Mouse (Mus musculus) adrenal gland, adult (tissue): ENCODE measurements at regions not wholly inside any gene's neighbourhood (a gene's known extent, or its start where the extent isn't known, plus 50 kb on each side); places are given as distances from the start of the nearest gene placed in this dataset.

Experiments
- DNase-seq, 2 experiments: peaks; one replicate each; pipeline ENCODE4 v3.0.0; 2022 to 2023; ENCODE audit warnings: low spot score in 1 of 2; ENCODE audit not compliant: inconsistent age in 2 of 2

DNA sequence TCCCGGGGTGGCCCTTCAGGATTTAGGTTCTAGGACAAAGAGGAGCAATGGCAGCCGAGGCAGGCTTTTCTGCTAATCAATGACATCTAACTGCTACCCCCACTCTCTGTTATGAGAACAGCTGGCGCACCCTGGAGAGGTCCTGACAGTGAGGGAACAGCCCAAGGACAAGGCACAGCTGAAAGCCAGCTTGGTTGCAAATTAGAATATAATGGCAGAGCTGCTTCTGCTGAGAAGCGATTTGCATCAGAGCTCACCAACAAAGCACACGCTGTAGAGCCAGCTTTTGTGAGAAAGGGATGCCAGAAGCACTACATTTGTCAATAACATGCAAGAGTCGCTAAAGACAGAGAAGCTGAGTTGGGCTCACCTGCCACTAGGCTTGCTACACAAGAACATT lies 159.5 kb upstream of the Rgmb start:
- no peak for DNase-seq

DNA sequence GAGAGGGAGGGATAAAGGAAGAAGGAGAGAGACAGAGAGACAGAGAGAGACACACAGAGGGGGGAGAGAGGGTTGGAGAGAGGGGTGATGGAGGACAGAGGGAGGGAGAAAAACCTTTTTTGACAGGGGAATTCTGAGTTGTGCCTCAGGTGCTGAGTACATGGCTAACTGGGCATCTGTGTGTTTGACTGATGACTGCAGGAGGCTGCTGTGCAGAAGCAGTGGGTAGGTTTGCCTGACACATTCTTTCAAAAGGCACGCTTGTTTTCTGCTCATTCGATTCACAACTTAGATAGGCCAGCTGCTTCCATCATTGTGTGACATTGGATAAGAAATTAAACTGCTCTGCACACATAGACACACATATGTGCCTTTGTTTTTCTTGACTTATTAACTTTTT lies 150.7 kb upstream of the Rgmb start:
- no peak for DNase-seq

DNA sequence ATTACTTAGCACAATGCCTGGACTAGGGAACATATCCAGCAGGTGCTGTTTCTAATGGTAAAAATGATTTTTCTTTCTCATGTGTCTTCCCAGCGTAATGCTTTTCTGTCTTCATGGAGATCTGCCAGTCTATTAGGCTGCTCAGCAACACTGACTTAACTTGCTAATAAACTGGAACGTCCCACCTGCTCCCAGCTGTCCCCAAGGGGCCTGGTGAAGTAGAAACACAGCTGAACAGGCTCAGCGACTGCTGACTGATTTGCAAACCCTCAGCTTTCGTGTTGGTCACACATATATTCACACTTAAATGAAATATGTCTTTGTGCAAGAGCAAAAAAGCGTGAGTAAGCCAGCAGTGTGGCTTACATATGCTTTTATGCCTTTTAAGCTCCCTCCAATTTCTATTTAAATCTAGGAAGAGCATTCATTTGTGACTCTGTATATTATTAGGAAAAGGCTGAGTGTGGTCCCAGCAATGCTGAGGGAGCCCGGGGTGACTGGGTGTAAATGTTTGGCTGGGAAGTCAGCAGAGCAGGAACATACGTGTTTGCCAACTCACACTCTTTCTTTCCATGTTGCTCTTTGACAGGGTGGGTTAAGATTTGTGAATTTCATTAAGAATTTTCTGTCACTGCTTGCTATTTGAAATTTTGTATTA lies 146.7 kb upstream of the Rgmb start:
- no peak for DNase-seq

DNA sequence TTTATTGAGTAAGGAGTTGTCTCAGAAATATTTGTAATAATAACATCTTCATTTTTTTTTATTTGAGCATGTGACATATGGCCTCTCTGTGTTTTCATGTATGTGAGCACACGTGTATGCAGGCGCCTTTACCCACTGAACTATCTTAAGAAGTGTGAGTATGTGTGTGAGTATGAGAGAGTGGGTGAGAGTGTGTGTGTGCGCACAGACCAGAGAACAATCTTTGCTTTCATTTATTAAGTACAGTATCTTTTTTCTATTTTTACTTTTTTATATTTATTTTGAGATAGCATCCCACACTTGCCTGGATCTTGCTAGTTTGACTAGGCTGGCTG lies 140.5 kb upstream of the Rgmb start:
- DNase-seq, result no peak

DNA sequence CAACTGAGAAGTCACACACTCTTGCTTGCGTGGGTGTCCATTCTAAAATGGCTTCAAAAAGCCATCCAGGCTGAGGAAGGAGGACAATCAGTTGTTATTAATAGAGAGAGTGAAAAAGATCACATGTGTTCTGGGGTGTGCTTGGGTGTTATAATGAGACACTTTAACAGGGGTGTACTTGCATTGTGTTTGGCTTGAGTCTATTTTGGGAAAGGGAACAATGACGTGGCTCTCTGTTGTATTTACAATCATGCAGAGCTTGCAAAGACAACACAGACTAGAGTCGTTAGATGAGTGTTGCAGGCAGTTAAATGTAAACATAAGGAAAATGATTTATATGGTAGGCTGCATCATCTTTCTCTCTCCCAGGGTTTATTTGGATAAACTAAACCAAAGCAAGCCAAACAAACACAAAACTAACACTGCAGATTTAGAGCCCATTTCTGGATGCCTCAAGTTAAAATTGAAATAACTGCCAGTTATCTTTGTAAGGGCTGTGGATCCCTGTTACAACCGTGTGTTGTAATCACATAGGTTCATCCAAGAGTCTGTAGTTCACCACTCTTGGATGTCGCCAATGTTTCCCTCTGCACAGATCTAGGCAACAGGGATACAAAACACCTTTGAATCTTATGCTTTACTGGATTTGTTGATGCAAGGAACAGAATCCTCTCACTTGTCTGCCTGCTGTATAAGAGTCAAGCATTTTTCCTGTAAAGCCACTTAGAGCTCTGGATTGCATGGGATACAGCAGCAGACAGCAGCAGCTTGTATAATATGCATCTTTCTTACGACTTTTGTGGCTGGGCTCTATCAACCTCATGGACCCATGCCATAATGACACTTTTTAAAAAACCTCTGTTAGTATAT lies 139.9 kb upstream of the Rgmb start:
- no peak for DNase-seq

DNA sequence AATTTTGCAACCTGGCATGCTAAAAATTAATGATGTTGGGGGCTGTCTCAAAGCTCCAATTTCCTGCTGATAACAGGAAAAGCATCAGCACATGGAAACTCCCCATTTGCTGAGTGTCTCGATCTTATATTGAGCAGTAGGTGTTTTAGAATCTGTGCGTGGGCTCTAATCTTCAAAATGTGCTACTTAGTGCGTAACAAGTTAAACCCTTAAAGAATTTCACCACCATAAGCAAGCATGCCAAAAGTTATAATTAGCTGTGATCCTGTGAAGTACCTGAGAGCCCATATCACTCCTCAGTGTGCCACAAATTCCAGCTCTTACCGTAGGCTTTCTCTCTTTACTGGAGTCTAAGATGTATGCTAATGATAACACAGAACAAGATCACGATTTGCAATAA lies 137.5 kb upstream of the Rgmb start:
- DNase-seq, result no peak

DNA sequence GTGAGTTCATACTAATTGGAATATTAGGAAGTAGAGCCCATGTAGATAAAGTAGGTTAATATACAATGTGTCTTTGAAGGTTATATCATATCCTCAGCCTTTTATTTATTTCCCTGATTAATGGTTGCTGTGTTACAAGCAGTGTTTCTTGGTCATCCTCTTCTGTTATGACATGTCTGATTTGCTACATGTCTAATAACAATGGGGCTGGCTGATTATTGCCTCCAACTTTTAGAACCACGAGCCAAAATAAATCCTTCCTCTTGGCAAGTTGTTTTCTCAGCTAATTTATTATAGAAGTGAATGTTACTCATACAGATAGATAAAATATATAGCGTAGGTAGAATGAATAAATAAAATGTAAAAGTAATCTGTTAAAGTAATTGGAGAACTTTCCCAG lies 124.8 kb upstream of the Rgmb start:
- DNase-seq, result no peak

DNA sequence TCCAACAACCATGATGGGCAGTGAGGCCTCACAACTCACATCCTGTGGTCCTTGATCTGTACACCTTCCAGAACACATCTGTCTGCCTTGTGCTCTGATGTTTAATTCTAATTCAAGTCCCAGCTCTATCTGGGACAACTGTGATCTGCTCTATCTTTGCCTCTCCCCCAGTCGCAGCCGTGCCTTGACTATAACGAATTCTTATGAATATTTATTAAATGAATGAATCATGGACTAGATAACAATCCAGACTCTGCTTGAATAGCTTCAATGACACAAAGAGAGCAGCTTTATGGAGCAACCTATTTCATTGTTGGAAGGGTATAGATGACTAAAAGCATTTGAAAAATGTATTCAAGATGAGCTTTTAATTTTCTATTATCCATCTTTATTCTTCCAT lies 120.8 kb upstream of the Rgmb start:
- no peak for DNase-seq

DNA sequence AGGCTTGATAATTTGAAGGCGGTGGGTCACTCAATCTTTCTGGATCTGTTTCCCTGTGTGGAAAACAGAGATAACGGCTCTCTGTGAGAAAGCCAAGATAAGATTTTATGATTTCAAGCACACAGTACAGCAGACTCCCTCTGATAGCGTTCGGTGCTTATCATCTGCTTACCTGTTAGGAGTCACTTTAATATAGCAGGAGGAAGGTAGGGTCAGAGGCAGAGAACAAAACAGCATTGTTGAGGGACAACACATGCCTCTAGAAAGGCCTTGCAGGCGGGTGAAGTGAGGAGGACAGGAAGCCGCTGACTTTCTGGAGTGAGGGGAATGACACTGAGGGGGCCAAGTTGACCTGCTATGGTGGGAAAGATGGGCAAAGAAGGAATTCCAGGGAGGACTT lies 118.9 kb upstream of the Rgmb start:
- no peak for DNase-seq

DNA sequence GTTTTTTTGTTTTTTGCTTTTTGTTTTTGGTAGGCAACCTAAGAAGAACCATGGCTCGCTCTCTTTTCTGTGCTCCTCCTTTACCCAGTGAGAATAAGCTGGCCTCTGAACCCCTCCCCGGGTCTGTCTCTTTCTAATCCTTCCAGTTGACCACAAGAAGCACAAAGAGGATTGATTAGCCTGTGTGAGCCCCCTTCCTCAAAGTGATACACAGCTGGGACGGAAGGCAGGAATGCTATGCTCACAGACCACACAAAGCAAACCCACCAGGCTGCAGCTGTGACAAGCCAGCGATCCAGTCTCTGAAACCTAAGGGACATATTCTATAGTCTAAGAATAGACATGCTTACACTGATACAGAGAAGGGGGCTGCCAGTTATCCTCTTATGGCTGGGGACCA lies 111.5 kb upstream of the Rgmb start:
- no peak for DNase-seq

DNA sequence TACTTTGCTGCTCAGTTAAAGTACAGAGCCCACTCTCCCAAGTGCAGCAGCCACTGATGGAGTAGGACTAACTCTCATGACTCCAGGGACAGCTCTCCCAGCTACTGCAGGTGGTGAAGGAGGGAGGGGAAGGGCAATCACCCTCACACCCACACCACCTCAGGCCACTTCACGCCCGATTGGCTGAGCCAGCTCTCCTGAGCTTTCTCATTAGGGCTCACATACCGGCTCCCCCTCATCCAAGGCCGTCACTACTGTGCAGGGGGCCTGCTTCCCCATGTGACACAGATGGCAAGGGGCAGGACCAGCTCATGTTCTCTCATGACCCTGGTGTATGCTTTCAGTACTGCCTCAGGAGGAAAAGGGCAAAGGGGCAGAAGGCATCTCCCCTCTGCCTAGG lies 87.8 kb upstream of the Rgmb start:
- DNase-seq, result no peak

DNA sequence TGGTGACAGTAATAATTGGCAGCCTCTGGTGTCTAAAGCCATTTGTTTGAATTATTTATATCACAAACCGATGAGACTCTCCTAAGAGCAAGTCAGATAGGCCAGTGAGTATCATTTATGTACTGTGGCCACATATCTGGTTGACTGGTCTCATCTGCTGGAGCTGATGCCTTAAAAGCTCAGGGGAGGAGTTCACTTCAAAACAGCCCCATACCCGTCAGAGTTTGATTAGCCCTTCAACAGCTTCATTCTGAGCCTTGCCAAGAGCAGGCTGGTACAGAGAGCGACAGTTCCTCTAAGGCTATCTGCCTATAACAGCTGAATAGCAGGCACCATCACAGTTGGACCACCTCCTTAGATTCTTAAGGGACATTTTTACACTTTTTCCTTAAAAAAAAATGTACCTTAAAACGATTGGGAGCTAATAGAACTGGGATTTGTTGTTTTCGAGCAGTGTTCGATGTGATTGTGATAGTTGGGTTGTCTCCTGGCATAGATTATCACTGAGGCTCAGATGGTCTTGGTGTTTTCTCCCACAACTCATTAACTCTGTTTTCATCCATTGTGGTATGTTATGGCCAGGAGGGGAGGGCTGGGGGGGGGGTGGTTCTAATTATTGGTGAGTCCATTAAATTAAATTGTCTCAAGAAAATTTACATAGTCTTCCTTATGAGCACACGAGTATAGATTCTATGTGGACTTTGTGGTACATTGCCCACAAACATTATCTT lies 68.0 kb upstream of the Rgmb start:
- DNase-seq, result no peak

DNA sequence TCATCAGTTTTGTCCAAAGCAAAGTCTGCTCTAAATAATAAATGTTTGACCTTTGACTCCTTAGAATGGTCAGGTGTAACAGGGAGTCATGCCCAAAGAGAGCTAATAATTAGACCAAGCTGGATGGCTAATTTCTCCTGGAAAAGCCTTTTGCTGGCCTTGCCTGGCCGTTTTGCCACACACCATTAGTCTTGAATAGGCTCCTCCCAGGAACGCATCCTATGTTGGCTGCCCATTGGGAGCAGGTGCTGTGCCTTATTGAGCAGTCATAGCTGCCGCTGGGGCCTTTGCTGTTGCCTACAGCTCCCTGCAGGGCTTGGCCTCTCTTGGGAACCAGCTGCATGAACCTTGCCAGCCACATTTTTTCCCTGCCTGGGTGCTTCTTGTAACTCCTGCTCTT lies 65.1 kb upstream of the Rgmb start:
- no peak for DNase-seq

DNA sequence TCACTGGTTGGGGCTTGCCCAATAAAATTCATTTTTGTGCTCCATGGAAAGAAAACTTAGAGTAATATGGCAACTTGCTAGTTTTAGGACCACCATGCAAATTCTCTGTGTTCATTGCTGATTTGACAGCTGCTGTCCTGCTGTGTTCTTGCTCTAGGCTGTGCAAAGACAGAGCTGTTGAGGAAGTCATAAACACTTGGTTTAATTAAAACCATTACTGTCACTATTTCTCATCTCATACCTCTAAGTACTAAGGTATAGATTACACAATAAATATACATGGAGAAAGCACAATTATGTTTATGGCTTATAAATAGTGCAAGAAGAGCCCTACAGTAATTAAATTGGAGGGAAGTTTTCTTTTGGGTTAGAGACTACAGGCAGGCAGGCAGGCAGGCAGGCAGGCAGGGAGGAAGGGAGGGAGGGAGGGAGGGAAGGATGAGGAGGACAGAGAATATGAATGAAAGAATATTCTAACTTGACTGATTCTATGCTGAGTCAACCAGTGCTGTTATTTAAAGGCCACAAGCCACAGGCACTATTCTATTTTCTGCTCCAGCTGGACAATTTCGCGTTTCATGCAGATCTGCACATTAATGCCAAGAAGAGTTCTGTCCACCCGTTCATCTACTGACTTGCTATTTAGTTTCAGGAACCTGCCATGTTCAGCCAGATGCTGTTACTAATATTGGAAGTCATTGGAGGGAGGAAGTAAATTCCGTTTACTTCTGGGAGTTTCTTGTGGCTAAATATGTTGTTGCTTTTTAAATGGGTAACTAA lies 61.2 kb upstream of the Rgmb start:
- DNase-seq, result no peak

DNA sequence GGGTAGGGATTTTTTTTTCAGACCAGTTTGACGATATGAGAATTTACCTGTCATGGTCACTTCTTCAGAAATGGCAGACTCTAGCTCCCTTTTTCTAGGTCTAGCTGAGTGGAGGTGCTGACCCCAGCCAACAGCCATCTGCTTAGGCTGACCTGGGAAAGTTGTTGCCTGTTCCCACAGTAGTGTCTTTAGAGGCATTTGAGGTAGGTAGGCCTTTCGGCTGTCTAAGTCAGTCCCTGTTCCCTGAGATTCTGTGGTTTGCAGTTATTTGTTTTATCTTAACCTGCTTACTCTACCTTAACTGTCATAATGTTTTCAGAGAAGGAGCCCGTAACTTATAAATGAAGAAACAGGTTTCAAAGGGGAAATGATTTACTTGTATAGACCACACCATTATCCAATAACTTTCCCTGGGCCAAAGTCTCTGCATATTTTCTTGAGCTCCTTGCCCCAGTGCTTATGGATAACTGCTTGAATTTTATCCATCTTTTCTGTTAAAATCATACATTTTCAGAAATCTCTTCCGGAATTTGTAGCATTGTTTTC lies 59.8 kb upstream of the Rgmb start:
- DNase-seq, result no peak

DNA sequence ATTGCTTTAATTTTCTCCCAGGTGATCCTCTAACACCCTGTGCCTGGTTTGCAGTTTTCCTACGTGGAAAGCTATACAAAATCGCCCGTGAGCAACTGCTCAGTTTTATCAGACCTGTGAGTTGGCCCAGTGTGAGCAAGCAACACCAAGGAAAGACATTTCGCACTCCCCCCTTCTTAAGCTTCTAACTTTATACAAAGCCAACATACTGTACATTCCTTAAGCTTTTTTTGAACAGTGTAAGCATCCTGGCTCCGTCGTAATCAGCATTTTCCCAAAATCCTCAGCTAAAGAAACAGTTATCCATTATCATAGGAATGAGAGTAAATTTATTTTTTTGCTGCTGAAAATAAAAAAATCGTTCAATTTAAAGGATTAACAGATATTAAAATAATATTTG lies 52.0 kb upstream of the Rgmb start:
- no peak for DNase-seq

DNA sequence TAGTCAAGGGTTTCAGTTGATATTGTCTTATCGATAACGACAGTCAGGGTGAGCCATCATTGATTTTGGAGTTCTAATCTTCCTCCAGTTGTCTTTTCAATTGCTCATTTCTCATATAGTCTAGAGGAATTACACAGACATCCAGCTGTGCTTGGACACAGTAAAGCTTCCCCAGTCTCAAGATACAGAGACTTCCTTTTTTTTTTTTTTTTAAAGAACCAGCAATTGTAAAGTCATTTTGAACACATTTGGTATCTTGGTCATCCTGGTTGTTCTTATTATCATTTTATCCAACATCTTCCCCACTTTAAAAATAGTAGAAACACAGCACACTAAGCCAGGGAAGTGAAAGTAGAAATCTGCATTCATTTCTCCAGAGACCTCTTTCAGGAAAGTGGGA lies 51.4 kb upstream of the Rgmb start:
- no peak for DNase-seq
